Mouse (Mus musculus): ENCODE measurements around the gene Nrg4. TPM values are rescaled to one million over a fixed set of nuclear protein-coding genes. Genes with fewer than 3 reads are reported as not detected.

The Nrg4 gene
- polyA plus RNA-seq, 1 experiment from 2014 or later: 1.3 TPM

DNA sequence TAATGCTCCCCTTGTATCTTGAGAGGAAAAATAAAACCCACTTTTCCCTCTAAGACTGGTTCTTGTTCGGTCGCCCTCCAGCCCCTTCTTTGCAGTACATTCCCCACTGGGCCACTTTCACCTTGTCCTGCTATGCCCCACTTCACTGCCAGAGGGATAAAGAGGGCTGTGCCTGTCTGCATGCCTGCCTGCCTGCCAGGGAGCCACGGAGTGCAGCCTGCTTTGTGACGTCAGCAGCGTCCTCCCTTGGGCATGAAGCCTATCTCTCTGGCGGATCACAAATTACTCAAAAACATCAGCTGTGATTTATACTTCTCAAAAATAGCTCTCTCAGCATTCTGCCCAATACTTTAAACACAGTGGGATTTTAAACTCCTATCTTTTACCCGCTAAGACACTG is 6.3 kb upstream of the Nrg4 start:
- no peak for ATAC-seq (ENCODE audit: low FRiP score, low read depth)
- 37% methylated on average over 7 of the region's 7 CpGs for WGBS
- Histone ChIP-seq H3K9me3 (no peaks in the 10 kb centered on the region), H3K27me3 (replicated peaks) (peaks cover 18% of the 10 kb centered on the region), H3K4me3 (no peak overlapping the region), H3K27ac (no peak overlapping the region), H3K4me1 (peaks cover 4% of the 10 kb centered on the region), H3K9ac (no peak overlapping the region), H3K36me3 (no peaks in the 10 kb centered on the region), H3K4me2 (replicated peaks) (peak overlapping the region; percentile 2; the same call in 1 of the 2 replicates)

GRCm38 (mm10) chr9:55332476-55332875 is 5.8 kb upstream of the Nrg4 start:
- peaks cover 5% of the 10 kb centered on the region for H3K4me1 ChIP-seq
- H3K4me2 ChIP-seq (replicated peaks): peak overlapping the region; percentile 2; the same call in 1 of the 2 replicates
- no peaks in the 10 kb centered on the region for H3K36me3 ChIP-seq
- no peak for ATAC-seq (ENCODE audit: low FRiP score, low read depth)
- H3K9ac ChIP-seq: no peak overlapping the region
- H3K27me3 ChIP-seq (replicated peaks): peaks cover 19% of the 10 kb centered on the region
- H3K9me3 ChIP-seq: no peaks in the 10 kb centered on the region
- WGBS: 49% methylated on average over 5 of the region's 5 CpGs
- no peak overlapping the region for H3K4me3 ChIP-seq
- H3K27ac ChIP-seq: no peak overlapping the region

DNA sequence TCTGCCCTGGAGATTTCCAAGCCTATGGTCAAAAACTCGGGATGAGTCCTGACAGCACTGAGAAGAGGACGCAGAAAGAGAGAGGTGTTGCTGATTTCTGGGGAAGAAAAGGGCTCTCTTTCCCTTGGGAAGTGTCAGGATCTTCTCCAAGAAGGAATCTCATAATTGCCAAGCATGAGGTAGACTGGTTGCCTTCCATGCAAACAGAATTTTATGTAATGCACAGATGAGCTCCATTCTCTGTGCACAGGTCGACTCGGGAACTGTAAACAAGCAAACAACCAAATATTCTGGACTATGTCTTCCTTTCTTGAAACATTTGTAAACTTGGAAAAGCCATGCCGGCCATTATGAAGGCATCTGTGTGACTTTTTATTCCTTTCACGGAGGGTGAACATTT is 2.8 kb upstream of the Nrg4 start:
- ATAC-seq (ENCODE audit: low FRiP score, low read depth): no peak
- Histone ChIP-seq H3K36me3 (no peaks in the 10 kb centered on the region), H3K4me3 (no peak overlapping the region), H3K27me3 (replicated peaks) (peaks cover 22% of the 10 kb centered on the region), H3K9ac (no peak overlapping the region), H3K27ac (no peak overlapping the region), H3K4me2 (replicated peaks) (no peak overlapping the region), H3K4me1 (peaks cover 9% of the 10 kb centered on the region), H3K9me3 (no peaks in the 10 kb centered on the region)
- 78% methylated on average over 6 of the region's 6 CpGs for WGBS

GRCm38 (mm10) chr9:55328151-55328918 is 1.7 kb upstream of the Nrg4 start:
- no peak overlapping the region for H3K4me3 ChIP-seq
- H3K27ac ChIP-seq: no peak overlapping the region
- H3K4me1 ChIP-seq: peaks cover 9% of the 10 kb centered on the region
- no peaks in the 10 kb centered on the region for H3K36me3 ChIP-seq
- no peaks in the 10 kb centered on the region for H3K9me3 ChIP-seq
- ATAC-seq (ENCODE audit: low FRiP score, low read depth): no peak
- H3K4me2 ChIP-seq (replicated peaks): peak overlapping the region; percentile 27; the same call in 1 of the 2 replicates
- H3K9ac ChIP-seq: 0 out of 2 replicates have a peak overlapping the region, but pooled peaks have one; percentile 17
- 21% methylated on average over 14 of the region's 14 CpGs for WGBS
- peaks cover 22% of the 10 kb centered on the region for H3K27me3 ChIP-seq (replicated peaks)

- H3K4me3 ChIP-seq: peak overlapping the region; percentile 70
- H3K36me3 ChIP-seq: no peaks in the 10 kb centered on the region
- H3K9ac ChIP-seq: peak overlapping the region; percentile 71
- ATAC-seq (ENCODE audit: low FRiP score, low read depth): peak; percentile 64
- H3K4me2 ChIP-seq (replicated peaks): peak overlapping the region; percentile 82
- under 1% methylated on average over 13 of the region's 13 CpGs for WGBS
- H3K4me1 ChIP-seq: peaks cover 9% of the 10 kb centered on the region
- no peak overlapping the region for H3K27ac ChIP-seq
- peaks cover 22% of the 10 kb centered on the region for H3K27me3 ChIP-seq (replicated peaks)
- H3K9me3 ChIP-seq: no peaks in the 10 kb centered on the region
These were observed 581 bp upstream of the Nrg4 start for GRCm38 (mm10) chr9:55327234-55327615.

DNA sequence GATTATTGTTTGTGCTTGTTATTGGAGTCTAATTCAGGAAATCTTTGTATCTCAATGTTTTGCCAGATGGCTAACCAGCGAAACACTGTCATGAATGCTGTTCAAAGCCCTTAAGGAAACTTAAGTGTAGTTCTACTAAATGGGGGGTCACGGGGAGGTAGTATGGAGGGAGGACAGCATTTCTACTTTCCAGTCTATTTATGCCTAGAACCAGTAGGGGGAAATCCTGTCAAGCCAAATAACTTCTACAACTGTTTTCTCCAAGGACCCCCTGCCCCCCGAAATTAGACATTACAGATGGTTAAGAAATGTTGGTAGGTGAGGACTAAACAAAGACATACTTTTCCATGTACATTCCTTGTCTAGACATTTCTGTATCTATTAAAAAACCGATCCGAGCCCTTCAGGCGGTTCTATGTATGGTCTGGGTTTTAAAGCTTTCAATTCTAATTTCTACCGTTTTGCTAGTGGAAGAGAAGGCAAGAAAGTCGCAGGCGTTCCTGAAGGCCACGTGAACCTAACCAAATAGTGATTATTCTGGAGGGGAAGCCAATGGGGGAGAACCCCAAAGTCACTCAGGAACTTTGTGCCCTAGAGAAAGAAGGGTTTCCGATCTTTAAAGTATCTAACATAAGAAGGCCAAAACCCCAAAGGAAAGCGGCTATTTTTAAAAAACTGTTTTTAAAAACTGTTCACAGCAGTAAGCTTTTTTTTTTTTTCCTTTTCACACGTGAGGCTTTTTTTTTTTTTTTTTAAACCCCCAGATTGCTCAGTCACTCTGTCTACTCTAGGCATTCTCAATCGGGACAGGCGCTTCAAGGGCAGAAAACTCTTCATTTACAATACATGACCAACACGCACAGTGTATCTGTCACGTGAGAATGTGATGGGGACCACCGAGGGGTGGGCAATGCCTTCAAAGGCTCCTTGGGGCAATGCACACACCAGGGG is 805 bp downstream of the Nrg4 start:
- no peaks in the 10 kb centered on the region for H3K36me3 ChIP-seq
- ATAC-seq (ENCODE audit: low FRiP score, low read depth): no peak
- peaks cover 22% of the 10 kb centered on the region for H3K27me3 ChIP-seq (replicated peaks)
- H3K4me2 ChIP-seq (replicated peaks): peak overlapping the region; percentile 82
- H3K9ac ChIP-seq: peak overlapping the region; percentile 71
- H3K27ac ChIP-seq: 0 out of 2 replicates have a peak overlapping the region, but pooled peaks have one; percentile 59
- no peaks in the 10 kb centered on the region for H3K9me3 ChIP-seq
- 17% methylated on average over 18 of the region's 18 CpGs for WGBS
- peaks cover 9% of the 10 kb centered on the region for H3K4me1 ChIP-seq
- H3K4me3 ChIP-seq: peak overlapping the region; percentile 70

DNA sequence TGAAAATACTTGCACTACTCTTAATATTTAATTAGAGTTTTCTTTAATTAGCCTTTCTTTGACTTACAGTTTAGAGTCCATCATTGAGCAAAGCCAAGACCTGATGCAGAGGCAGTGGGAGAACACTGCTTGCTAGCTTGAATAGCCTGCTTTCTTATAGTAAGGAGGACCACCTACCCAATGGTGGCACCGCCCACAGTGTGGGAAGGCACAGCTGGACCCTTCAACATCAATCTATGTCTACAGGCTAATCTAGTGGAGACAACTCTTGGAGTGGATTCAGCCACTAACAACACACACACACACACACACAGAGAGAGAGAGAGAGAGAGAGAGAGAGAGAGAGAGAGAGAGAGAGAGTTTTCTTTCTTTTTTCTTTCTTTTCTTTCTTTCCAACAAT is 1.6 kb downstream of the Nrg4 start:
- no peak overlapping the region for H3K4me2 ChIP-seq (replicated peaks)
- 13% methylated on average over 1 of the region's 1 CpGs for WGBS
- peaks cover 9% of the 10 kb centered on the region for H3K4me1 ChIP-seq
- H3K27me3 ChIP-seq (replicated peaks): peaks cover 17% of the 10 kb centered on the region
- no peak overlapping the region for H3K9ac ChIP-seq
- no peak overlapping the region for H3K4me3 ChIP-seq
- no peaks in the 10 kb centered on the region for H3K36me3 ChIP-seq
- H3K9me3 ChIP-seq: no peaks in the 10 kb centered on the region
- no peak overlapping the region for H3K27ac ChIP-seq
- ATAC-seq (ENCODE audit: low FRiP score, low read depth): no peak

GRCm38 (mm10) chr9:55324516-55324915 is 2.1 kb downstream of the Nrg4 start:
- H3K27ac ChIP-seq: no peak overlapping the region
- WGBS: 64% methylated on average over 10 of the region's 10 CpGs
- H3K4me3 ChIP-seq: no peak overlapping the region
- no peak for ATAC-seq (ENCODE audit: low FRiP score, low read depth)
- H3K9ac ChIP-seq: no peak overlapping the region
- H3K27me3 ChIP-seq (replicated peaks): peaks cover 17% of the 10 kb centered on the region
- no peaks in the 10 kb centered on the region for H3K9me3 ChIP-seq
- no peak overlapping the region for H3K4me2 ChIP-seq (replicated peaks)
- H3K36me3 ChIP-seq: no peaks in the 10 kb centered on the region
- H3K4me1 ChIP-seq: peaks cover 9% of the 10 kb centered on the region

DNA sequence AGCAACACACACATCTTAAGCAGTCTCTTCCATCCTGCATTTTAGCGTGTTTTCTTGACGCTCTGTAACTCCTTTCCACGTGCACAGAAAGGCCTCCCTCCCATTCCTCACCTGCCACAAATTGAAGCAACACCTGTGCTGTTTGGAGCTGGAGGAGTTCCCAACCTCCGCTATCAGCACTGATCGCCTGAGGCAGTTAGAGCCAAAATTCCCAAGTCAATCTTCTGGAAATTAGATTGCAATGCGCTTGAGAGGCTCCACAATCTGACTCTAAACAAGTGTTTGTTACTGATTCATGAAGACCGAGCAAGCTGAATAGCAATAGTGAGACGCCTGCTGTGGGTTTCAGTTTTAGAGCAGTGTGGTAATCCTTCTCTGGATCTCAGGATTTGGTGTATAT is 2.6 kb downstream of the Nrg4 start:
- peaks cover 15% of the 10 kb centered on the region for H3K27me3 ChIP-seq (replicated peaks)
- no peaks in the 10 kb centered on the region for H3K9me3 ChIP-seq
- H3K9ac ChIP-seq: no peak overlapping the region
- no peak overlapping the region for H3K27ac ChIP-seq
- H3K4me2 ChIP-seq (replicated peaks): no peak overlapping the region
- WGBS: 62% methylated on average over 8 of the region's 8 CpGs
- no peaks in the 10 kb centered on the region for H3K36me3 ChIP-seq
- ATAC-seq (ENCODE audit: low FRiP score, low read depth): no peak
- no peak overlapping the region for H3K4me3 ChIP-seq
- peaks cover 9% of the 10 kb centered on the region for H3K4me1 ChIP-seq

- ATAC-seq (ENCODE audit: low FRiP score, low read depth): no peak
- H3K4me2 ChIP-seq (replicated peaks): no peak overlapping the region
These were observed 4.0 kb downstream of the Nrg4 start for GRCm38 (mm10) chr9:55322641-55323040.

GRCm38 (mm10) chr9:55313619-55314261 is 12.9 kb downstream of the Nrg4 start:
- Histone ChIP-seq H3K27me3 (replicated peaks) (no peaks in the 10 kb centered on the region), H3K27ac (no peak overlapping the region), H3K36me3 (no peaks in the 10 kb centered on the region), H3K4me3 (no peak overlapping the region), H3K9ac (no peak overlapping the region), H3K9me3 (no peaks in the 10 kb centered on the region), H3K4me1 (no peaks in the 10 kb centered on the region), H3K4me2 (replicated peaks) (no peak overlapping the region)
- WGBS: 68% methylated on average over 12 of the region's 12 CpGs
- ATAC-seq (ENCODE audit: low FRiP score, low read depth): no peak

More at GRCm38 (mm10) chr9:55322641-55323040, 4.0 kb downstream of the Nrg4 start:
- H3K4me1 ChIP-seq: 0 out of 2 replicates have a peak, but pooled peaks cover 3% of the 10 kb centered on the region
- no peaks in the 10 kb centered on the region for H3K9me3 ChIP-seq
- no peaks in the 10 kb centered on the region for H3K36me3 ChIP-seq
- no peak overlapping the region for H3K9ac ChIP-seq
- WGBS: 79% methylated on average over 1 of the region's 1 CpGs
- H3K4me3 ChIP-seq: no peak overlapping the region
- H3K27me3 ChIP-seq (replicated peaks): peaks cover 3% of the 10 kb centered on the region
- H3K27ac ChIP-seq: no peak overlapping the region

DNA sequence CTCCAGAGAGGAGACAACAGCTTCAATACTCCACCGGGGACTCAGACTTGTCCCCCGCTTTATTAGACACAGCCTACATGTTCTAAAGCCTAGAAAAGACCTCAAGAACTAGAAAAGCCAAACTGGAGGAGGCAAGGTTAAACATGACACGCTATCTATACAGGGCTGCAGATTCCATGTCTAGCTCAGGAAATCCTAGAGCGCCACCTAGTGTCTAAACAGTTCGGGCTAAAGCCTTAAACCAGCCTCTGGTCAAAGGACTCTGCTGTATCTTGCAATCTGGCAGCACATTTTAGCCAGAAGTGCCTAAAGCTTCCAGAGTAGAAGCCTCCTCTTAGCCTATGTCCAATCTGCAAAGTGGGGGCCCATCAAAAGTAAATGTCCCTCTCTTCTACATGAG is 15.1 kb downstream of the Nrg4 start:
- ATAC-seq (ENCODE audit: low FRiP score, low read depth): no peak
- no peak overlapping the region for H3K27ac ChIP-seq
- H3K27me3 ChIP-seq (replicated peaks): no peaks in the 10 kb centered on the region
- no peaks in the 10 kb centered on the region for H3K9me3 ChIP-seq
- H3K4me2 ChIP-seq (replicated peaks): no peak overlapping the region
- no peak overlapping the region for H3K4me3 ChIP-seq
- no peak overlapping the region for H3K9ac ChIP-seq
- 13% methylated on average over 5 of the region's 5 CpGs for WGBS
- no peaks in the 10 kb centered on the region for H3K4me1 ChIP-seq
- H3K36me3 ChIP-seq: no peaks in the 10 kb centered on the region
